Mouse (Mus musculus): ENCODE data around the gene Lrrc51. TPM values are rescaled to one million over a fixed set of nuclear protein-coding genes. Genes with fewer than 3 reads are reported as not detected.

Lrrc51 gene
- polyA plus RNA-seq, 1 experiment from 2014 or later = 8.3 TPM

GRCm38 (mm10) chr7:101866491-101867265 is 67.0 kb downstream of the Lrrc51 start:
- H3K4me2 ChIP-seq = no peak overlapping the region
- H3K9me3 ChIP-seq (ENCODE audit: control insufficient read depth, low read length) = no peaks in the 10 kb centered on the region
- ATAC-seq (ENCODE audit: low FRiP score) (no peak), DNase-seq (ENCODE audit: low spot score, missing footprints) (no peak)
- WGBS = 79% methylated on average over 11 of the region's 11 CpGs
- no peaks in the 10 kb centered on the region for H3K27me3 ChIP-seq (ENCODE audit: control insufficient read depth, insufficient read depth, low read length)
- H3K27ac ChIP-seq (ENCODE audit: low read depth, low read length) = no peak overlapping the region
- H3K36me3 ChIP-seq (ENCODE audit: control insufficient read depth, insufficient read depth, low read length) = no peaks in the 10 kb centered on the region
- H3K9ac ChIP-seq (ENCODE audit: low read length) = no peak overlapping the region
- H3K4me3 ChIP-seq (ENCODE audit: low read depth, low read length) = no peak overlapping the region
- H3K4me1 ChIP-seq (ENCODE audit: control insufficient read depth, insufficient read depth, low read length) = peaks cover 9% of the 10 kb centered on the region; the same call in 1 of the 2 replicates

- H3K4me1 ChIP-seq (ENCODE audit: control insufficient read depth, insufficient read depth, low read length) = peaks cover 4% of the 10 kb centered on the region; the same call in 1 of the 2 replicates
- H3K4me3 ChIP-seq (ENCODE audit: low read depth, low read length) = no peak within 1 kb of the TSS
- no peak within 1 kb of the TSS for H3K9ac ChIP-seq (ENCODE audit: low read length)
- no peaks in the 10 kb centered on the region for H3K36me3 ChIP-seq (ENCODE audit: control insufficient read depth, insufficient read depth, low read length)
- no peak within 1 kb of the TSS for H3K27ac ChIP-seq (ENCODE audit: low read depth, low read length)
- no peaks in the 10 kb centered on the region for H3K9me3 ChIP-seq (ENCODE audit: control insufficient read depth, low read length)
- H3K27me3 ChIP-seq (ENCODE audit: control insufficient read depth, insufficient read depth, low read length) = no peaks in the 10 kb centered on the region
- DNase-seq (ENCODE audit: low spot score, missing footprints) (no peak), ATAC-seq (ENCODE audit: low FRiP score) (no peak)
- H3K4me2 ChIP-seq = no peak within 1 kb of the TSS
- 81% methylated on average over 3 of the region's 3 CpGs for WGBS
These were observed 70.3 kb downstream of the Lrrc51 start, which contains the start of gene Anapc15 for GRCm38 (mm10) chr7:101863415-101863814. TSS of gene Anapc15 (plus strand) at chr7:101863715.

Small RNAs within 50 kb of the gene (microRNA-seq; reads per million reads assigned to microRNA genes)
- gene Gm22655 = not detected

Other genes starting within 250 kb of the Lrrc51 start
- gene Phox2a, start 115.6 kb downstream of the Lrrc51 start, polyA plus RNA-seq (2014; fragmentation: Nextera tagmentation; extraction: Ambion mirVana) = 0.52 and 1.1 TPM in 2 replicates
- gene Inppl1, start 95.7 kb downstream of the Lrrc51 start, polyA plus RNA-seq (2014; fragmentation: Nextera tagmentation; extraction: Ambion mirVana) = 33.9 and 35.5 TPM in 2 replicates
- 1.5 and 1.7 TPM in 2 replicates for gene Folr2, start 76.7 kb downstream of the Lrrc51 start, polyA plus RNA-seq (2014; fragmentation: Nextera tagmentation; extraction: Ambion mirVana)
- gene Anapc15, start 70.2 kb downstream of the Lrrc51 start, polyA plus RNA-seq (2014; fragmentation: Nextera tagmentation; extraction: Ambion mirVana) = 80.6 and 87.8 TPM in 2 replicates
- 11.6 and 12.4 TPM in 2 replicates for gene Folr1, start 63.1 kb downstream of the Lrrc51 start, polyA plus RNA-seq (2014; fragmentation: Nextera tagmentation; extraction: Ambion mirVana)
- 120 and 132 TPM in 2 replicates for gene Lamtor1, start 28.0 kb downstream of the Lrrc51 start, polyA plus RNA-seq (2014; fragmentation: Nextera tagmentation; extraction: Ambion mirVana)
- gene Tomt, start 27.5 kb downstream of the Lrrc51 start, polyA plus RNA-seq (2014; fragmentation: Nextera tagmentation; extraction: Ambion mirVana) = 0.19 and 0.59 TPM in 2 replicates
- 91.7 and 94.9 TPM in 2 replicates for gene Numa1, start 216 bp upstream of the Lrrc51 start, polyA plus RNA-seq (2014; fragmentation: Nextera tagmentation; extraction: Ambion mirVana)
- gene Il18bp, start 84.8 kb upstream of the Lrrc51 start, polyA plus RNA-seq (2014; fragmentation: Nextera tagmentation; extraction: Ambion mirVana) = 2.3 and 3.4 TPM in 2 replicates
- 28.3 and 29.7 TPM in 2 replicates for gene Rnf121, start 131.6 kb upstream of the Lrrc51 start, polyA plus RNA-seq (2014; fragmentation: Nextera tagmentation; extraction: Ambion mirVana)
- gene Xndc1, start 131.6 kb upstream of the Lrrc51 start, polyA plus RNA-seq (2014; fragmentation: Nextera tagmentation; extraction: Ambion mirVana) = 22.6 and 23.7 TPM in 2 replicates
- gene Xntrpc, start 131.8 kb upstream of the Lrrc51 start, polyA plus RNA-seq (2014; fragmentation: Nextera tagmentation; extraction: Ambion mirVana) = 1.2 TPM in 2 replicates
- gene Trpc2, start 149.2 kb upstream of the Lrrc51 start, polyA plus RNA-seq (2014; fragmentation: Nextera tagmentation; extraction: Ambion mirVana) = not detected in 2 replicates
- 0.49 and 0.70 TPM in 2 replicates for gene Art1, start 167.8 kb upstream of the Lrrc51 start, polyA plus RNA-seq (2014; fragmentation: Nextera tagmentation; extraction: Ambion mirVana)
- gene Art5, start 175.6 kb upstream of the Lrrc51 start, polyA plus RNA-seq (2014; fragmentation: Nextera tagmentation; extraction: Ambion mirVana) = 0.70 and 0.81 TPM in 2 replicates
- not detected in 2 replicates for gene Chrna10, start 182.9 kb upstream of the Lrrc51 start, polyA plus RNA-seq (2014; fragmentation: Nextera tagmentation; extraction: Ambion mirVana)

All from midbrain, embryonic 11.5 days (tissue).